Mouse (Mus musculus) bone marrow, adult 2 months (tissue): ENCODE results near the gene Igfbp5. TPM values are rescaled to one million over a fixed set of nuclear protein-coding genes. Genes with fewer than 3 reads are reported as not detected.

Source experiments
- H3K27ac ChIP-seq: fragments of 200-500 bp; 2 replicates; pipeline ENCODE4 v1.5.1; 2012; ENCODE audit warnings: low read depth, mild to moderate bottlenecking, control low read depth, inconsistent platforms, low read length; ENCODE audit not compliant: control insufficient read depth, poor library complexity, insufficient read depth
- H3K4me1 ChIP-seq: fragments of 200-500 bp; 2 replicates; pipeline ENCODE4 v1.6.1; 2011; ENCODE audit warnings: low read length; ENCODE audit not compliant: control insufficient read depth, insufficient read depth
- H3K4me3 ChIP-seq: fragments of 200-500 bp; replicated peaks from 2 replicates; pipeline ENCODE3; 2011; ENCODE audit warnings: mild to moderate bottlenecking, low read depth, low read length, control low read depth; ENCODE audit not compliant: control insufficient read depth
- CTCF ChIP-seq: fragments of 200-500 bp; IDR thresholded peaks from 2 replicates; pipeline ENCODE4 v1.5.1; 2011; ENCODE audit warnings: low read length, control low read depth; ENCODE audit not compliant: control insufficient read depth, insufficient read depth
- POLR2A ChIP-seq: fragments of 200-500 bp; IDR thresholded peaks from 2 replicates; pipeline ENCODE4 v1.6.1; 2011; ENCODE audit warnings: low read depth, mild to moderate bottlenecking, control low read depth, low read length, borderline replicate concordance; ENCODE audit not compliant: control insufficient read depth
- WGBS: fragments of 180-500 bp; shearing (Covaris S2); methylation state at CpG from one replicate; pipeline ENCODE4 v1.1.7; 2018; 5-methylcytosine and 5-hydroxymethylcytosine counted together
- polyA plus RNA-seq: library from polyadenylated mRNA; stranded (reverse); fragments of >200 nt; gene quantifications from 2 replicates; pipeline ENCODE4 v1.2.4, GENCODE M21; 2011; ENCODE audit warnings: low replicate concordance; ENCODE audit not compliant: missing spikeins, insufficient read depth, insufficient read length

Gene Igfbp5
- polyA plus RNA-seq, 1 experiment, result 53.8 TPM

DNA sequence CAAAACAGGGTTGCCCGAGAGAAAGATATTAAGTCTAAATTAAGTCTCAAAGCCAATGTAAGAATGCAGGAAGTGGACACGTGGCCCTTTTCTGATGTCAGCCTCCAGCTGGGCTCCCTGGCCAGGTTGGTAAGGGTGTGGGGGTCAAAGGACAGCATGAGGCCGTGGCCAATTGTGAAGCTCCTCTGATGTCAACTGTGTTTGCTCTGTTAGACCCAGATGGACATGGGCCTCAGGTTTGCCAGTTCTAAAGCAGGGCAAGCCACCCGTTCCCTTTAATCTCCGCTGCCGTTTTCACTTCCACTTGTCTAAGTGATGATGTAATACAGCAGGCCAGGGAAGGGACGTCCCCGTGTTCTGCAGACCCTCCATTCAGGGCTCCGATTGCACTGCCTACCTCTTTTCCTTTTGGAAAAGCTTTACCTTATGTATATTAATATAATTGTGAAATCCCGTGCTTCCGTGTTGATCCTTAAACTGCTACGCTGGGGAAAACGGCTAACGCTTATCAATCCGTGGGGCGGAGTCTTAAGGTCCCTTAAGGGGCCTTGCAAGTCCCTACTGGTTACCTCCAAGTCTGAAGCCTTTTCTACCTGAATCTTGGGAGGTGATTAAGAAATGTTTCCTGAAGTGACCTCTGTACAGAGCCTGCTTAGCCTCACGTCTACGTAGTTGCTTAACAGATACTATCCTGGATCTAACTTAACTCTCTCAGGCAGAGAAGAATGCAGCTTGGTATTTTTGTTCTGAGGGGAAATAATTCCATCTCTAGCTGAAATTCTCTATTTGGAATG is 31.8 kb downstream of the Igfbp5 start:
- H3K27ac ChIP-seq, result no peak overlapping the region
- H3K4me1 ChIP-seq, result no peaks in the 10 kb centered on the region
- no peak for TF ChIP-seq CTCF
- TF ChIP-seq POLR2A, result no peak
- 78% methylated on average over 18 of the region's 18 CpGs for WGBS
- H3K4me3 ChIP-seq, result no peak overlapping the region

DNA sequence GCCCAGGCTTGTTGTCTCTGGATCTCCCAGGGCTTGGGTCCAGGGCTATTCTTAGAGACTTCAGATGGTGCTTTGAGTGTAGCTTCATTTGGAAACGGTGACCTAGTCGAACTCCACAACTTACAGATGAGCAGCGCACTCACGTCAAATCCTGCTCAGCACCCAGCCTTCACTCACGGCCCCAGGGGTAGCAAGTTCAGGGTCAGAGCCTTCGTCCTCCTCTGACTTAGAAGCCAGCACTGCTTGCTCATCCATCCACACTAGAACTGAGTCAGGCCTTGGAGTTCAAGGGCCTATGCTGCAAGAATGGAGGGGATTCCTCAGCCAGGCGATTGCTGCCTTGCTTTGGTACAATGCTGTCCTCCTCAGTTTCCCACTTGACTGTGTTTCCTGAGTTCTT is 34.9 kb downstream of the Igfbp5 start:
- no peaks in the 10 kb centered on the region for H3K4me1 ChIP-seq
- H3K4me3 ChIP-seq, result no peak overlapping the region
- no peak overlapping the region for H3K27ac ChIP-seq
- 78% methylated on average over 7 of the region's 7 CpGs for WGBS
- TF ChIP-seq CTCF (no peak), POLR2A (no peak)

GRCm38 (mm10) chr1:72839356-72839755 is 35.3 kb downstream of the Igfbp5 start:
- 75% methylated on average over 8 of the region's 8 CpGs for WGBS
- TF ChIP-seq CTCF (no peak), POLR2A (no peak)
- H3K4me1 ChIP-seq, result no peaks in the 10 kb centered on the region
- no peak overlapping the region for H3K4me3 ChIP-seq
- H3K27ac ChIP-seq, result no peak overlapping the region

GRCm38 (mm10) chr1:72833563-72833962 is 41.1 kb downstream of the Igfbp5 start:
- no peak overlapping the region for H3K4me3 ChIP-seq
- WGBS, result 85% methylated on average over 4 of the region's 4 CpGs
- TF ChIP-seq POLR2A, result no peak
- TF ChIP-seq CTCF, result no peak
- H3K27ac ChIP-seq, result no peak overlapping the region
- H3K4me1 ChIP-seq, result no peaks in the 10 kb centered on the region; the same call in none of the 2 replicates

- WGBS, result 65% methylated on average over 3 of the region's 3 CpGs
Observed at GRCm38 (mm10) chr1:72832715-72833153, 42.0 kb downstream of the Igfbp5 start.

DNA sequence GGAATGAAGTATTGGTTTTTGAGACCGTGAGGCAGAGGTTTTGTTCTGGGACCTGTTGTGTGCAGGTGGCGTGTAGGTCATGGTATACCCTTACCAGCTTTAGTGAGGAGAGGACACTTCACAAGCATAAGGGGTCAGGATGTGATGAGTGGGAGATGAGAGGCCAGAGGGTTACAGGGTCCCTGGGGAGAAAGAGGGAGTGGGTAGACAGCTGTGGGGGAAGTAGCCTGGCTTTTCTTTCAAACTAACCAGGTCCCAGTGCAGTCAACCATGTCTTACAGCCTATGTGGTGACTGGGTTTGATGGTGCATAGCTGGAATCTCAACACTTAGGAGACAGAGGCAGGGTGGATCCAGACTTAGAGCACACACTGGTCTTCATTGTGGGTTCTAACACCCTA is 44.2 kb downstream of the Igfbp5 start:
- TF ChIP-seq CTCF, result no peak
- no peak for TF ChIP-seq POLR2A
- Histone ChIP-seq H3K27ac (no peak overlapping the region), H3K4me1 (no peaks in the 10 kb centered on the region; the same call in none of the 2 replicates), H3K4me3 (no peak overlapping the region)
- WGBS, result 66% methylated on average over 2 of the region's 2 CpGs

More at GRCm38 (mm10) chr1:72832715-72833153, 42.0 kb downstream of the Igfbp5 start:
- Histone ChIP-seq H3K4me1 (no peaks in the 10 kb centered on the region; the same call in none of the 2 replicates), H3K4me3 (no peak overlapping the region), H3K27ac (no peak overlapping the region)
- TF ChIP-seq CTCF (no peak), POLR2A (no peak)

- Histone ChIP-seq H3K4me3 (no peak overlapping the region), H3K27ac (no peak overlapping the region), H3K4me1 (no peaks in the 10 kb centered on the region; the same call in none of the 2 replicates)
- WGBS, result 83% methylated on average over 5 of the region's 5 CpGs
- TF ChIP-seq CTCF (no peak), POLR2A (no peak)
Observed at GRCm38 (mm10) chr1:72828843-72829242, 45.8 kb downstream of the Igfbp5 start.

- Histone ChIP-seq H3K27ac (no peak overlapping the region), H3K4me1 (no peaks in the 10 kb centered on the region; the same call in none of the 2 replicates), H3K4me3 (no peak overlapping the region)
- 36% methylated on average over 12 of the region's 12 CpGs for WGBS
- no peak for TF ChIP-seq CTCF
- no peak for TF ChIP-seq POLR2A
Observed at GRCm38 (mm10) chr1:72827411-72828315, 47.0 kb downstream of the Igfbp5 start.
